Mouse (Mus musculus): ENCODE results near the gene Ropn1l.
A peak's percentile ranks its signal among the peaks of the same experiment; 100 is the strongest.

GRCm38 (mm10) chr15:31397379-31397778 lies 56.2 kb downstream of the Ropn1l start:
- TF ChIP-seq CTCF (IDR thresholded peaks at IDR 0.05; ENCODE audit: low read depth) (peak; percentile 22; the same call in 1 of the 2 replicates), EP300 (IDR thresholded peaks at IDR 0.05; ENCODE audit: low read depth) (no peak)

All from liver, postnatal 0 days (tissue).